Mouse (Mus musculus) ovary, adult 18-20 months (tissue): ENCODE measurements around the gene Aff3.
A peak's percentile ranks its signal among the peaks of the same experiment; 100 is the strongest.

Source experiments
- DNase-seq: peaks from one replicate; pipeline ENCODE4 v3.0.0; 2022; ENCODE audit warnings: low spot score, mixed read lengths

Gene Aff3

DNA sequence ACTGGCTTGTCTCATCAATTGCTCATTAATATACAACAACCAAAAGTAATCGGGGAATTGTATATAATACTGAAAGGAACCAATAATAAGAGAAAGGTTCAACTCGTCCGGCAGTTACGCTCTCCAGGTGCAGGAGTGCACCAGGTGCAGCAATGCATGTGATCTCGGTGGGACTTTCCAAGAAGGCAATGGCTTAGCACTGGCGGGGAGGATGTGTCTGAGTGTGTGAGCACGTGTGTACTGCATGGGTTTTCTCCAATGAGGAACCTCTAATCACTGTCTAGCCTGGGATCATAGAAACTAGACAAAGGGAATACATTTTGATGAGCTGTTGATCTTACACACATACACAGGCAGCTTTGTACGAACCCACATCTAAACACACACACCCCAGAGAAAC is 485.8 kb downstream of the Aff3 start:
- no peak for DNase-seq

GRCm38 (mm10) chr1:38176077-38176476 is 488.7 kb downstream of the Aff3 start:
- no peak for DNase-seq

DNA sequence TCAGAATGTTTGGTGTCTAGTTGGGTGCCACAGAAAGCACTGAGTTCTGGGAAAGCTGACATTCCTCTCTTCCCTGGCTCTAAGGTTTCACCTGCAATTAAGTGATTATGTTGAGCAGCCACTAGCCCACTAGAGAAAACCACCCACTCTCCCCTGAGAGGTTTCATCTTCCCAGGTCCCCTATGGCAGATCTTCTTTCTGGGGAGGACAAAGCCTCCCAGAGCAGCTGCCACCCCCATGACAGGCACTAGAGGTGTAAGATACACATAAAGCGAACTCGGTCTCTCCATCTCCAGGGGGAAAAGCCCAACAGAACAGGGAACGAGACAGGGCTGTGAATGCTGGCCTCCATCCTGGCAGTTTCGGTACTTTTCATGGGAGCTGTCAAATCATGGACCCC is 492.9 kb downstream of the Aff3 start:
- no peak for DNase-seq

DNA sequence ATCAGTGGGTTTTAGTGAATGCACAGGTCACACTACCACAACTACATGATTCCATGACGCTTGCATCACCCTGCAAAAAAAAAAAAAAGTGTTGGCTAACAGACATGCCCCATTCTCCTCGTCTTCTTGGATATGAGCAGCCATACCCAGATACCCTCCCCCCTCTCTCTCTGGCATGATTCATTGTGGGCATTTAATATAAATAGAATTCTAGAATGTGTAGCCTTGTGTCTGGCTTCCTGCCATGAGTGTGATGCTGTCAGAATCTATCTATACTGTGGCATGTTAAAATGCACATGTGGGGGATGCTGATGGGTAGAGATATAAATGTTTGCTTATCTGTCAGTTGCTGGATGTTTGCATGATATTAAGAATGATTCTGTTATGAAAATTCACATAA is 499.1 kb downstream of the Aff3 start:
- no peak for DNase-seq

GRCm38 (mm10) chr1:38150086-38150485 is 514.7 kb downstream of the Aff3 start:
- no peak for DNase-seq

GRCm38 (mm10) chr1:38146008-38146407 is 518.7 kb downstream of the Aff3 start:
- no peak for DNase-seq

DNA sequence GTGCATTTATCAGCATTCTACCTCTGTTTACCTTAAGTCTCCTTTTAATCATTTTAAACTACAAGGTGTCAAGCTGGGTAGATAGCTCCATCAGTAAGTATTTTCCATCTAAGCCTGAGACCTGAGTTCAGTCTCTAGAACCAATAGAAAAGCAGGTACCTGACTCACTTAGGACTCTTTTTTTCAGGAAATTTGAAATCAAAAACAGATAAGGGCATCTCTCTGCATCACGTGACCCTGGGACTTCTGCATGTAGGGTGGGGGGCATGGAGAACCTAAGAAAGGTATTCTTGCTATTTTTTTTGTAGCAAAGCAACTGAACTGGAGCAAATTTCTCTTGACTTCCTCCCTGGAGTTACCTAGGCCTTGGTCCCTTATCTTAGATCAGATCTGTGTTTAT is 523.4 kb downstream of the Aff3 start:
- no peak for DNase-seq

GRCm38 (mm10) chr1:38140911-38141310 is 523.8 kb downstream of the Aff3 start:
- DNase-seq: no peak

- no peak for DNase-seq
Measured at GRCm38 (mm10) chr1:38139396-38139795, 525.4 kb downstream of the Aff3 start.

DNA sequence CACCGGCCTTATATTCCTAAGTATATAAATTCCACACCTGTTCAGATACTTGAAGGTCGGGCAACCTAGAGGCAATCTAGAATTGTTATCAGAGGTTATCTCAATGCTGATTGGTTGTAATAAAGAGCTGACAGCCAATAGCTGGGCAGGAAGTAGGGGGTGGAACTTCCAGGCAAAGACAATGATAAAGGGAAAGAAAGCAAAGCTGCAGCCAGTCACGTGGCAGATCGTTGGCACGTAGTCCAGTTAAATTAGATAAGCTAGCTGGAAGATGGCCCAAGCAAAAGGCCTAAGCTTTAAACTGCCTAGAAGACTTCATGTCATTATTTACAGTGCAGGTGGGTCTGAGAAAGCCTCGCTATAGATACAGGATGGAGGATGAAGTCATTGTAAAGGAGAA is 531.8 kb downstream of the Aff3 start:
- peak; percentile 20 for DNase-seq

DNA sequence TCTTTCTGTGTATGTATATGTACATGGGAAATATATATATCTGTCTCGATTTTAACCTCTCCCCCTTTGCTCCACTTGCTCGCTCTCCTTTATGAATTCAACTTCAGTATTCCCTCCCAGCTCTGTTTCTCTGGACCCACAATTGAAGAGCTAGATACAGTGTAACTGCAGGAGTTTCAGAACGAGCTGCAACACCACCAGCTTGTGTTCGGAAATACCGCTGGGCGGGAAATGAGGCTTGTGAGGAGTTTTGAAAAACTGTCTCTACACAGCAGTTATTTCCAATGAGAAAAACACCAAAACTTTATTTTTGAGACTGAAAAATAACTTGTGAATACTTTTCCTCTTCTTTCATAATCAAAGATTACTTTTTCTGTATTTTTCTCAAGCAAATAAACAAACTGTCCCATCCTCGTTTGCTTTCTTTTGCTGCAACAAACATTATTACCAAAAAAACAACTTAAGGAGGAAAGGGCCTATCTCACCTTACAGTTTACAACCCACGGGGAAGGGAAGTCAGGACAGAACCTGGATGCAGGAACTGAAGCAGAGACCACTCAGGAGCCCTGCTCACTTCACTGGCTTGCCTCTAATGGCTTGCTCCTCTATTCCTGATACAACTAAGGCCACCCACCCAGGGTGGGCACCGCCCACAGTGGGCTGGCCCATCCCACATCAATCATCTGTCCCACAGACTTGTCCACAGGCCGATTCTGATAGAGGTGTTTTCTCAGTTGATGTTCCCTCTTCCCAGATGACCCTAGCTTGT is 533.9 kb downstream of the Aff3 start:
- DNase-seq: no peak

GRCm38 (mm10) chr1:38129501-38130267 is 535.1 kb downstream of the Aff3 start, which contains the start of gene Rev1:
Gene Rev1, minus strand, starts transcription at chr1:38129801.
- peak; percentile 94 for DNase-seq

GRCm38 (mm10) chr1:38128919-38129436 is 535.8 kb downstream of the Aff3 start:
- DNase-seq: peak; percentile 19
